Comparison of ENCODE assay signal across 16 mouse cellular contexts in genomic region chr15:32718964-32719311, GRCm38 (mm10).
DNase-seq lines count a peak whose midpoint lies in the region; ATAC-seq and TF ChIP-seq lines count a peak whose summit lies in the region.
"Had no signal": no experiment of that assay in that cellular context is flagged by ENCODE, and none has a peak within 500 bp of the region (broad histone marks: within the 10 kb centered on the region; RNA-seq: fewer than 3 reads in every experiment).

No protein-coding gene starts in this region.

- 97% methylated on average over 1 of the region's 1 CpGs for WGBS in hindbrain, embryonic 15.5 days
- WGBS in hindbrain, embryonic 14.5 days = 94% methylated on average over 1 of the region's 1 CpGs
- 94% methylated on average over 1 of the region's 1 CpGs for WGBS in neural tube, embryonic 12.5 days
- whole genome bisulfite sequencing in neural tube, embryonic 15.5 days = 94% methylated on average over 1 of the region's 1 CpGs
- 92% methylated on average over 1 of the region's 1 CpGs for WGBS in forebrain, postnatal 0 days

- no peak overlapping the region for H3K4me2 ChIP-seq in hindbrain, embryonic 15.5 days
- H3K4me2 ChIP-seq in hindbrain, embryonic 14.5 days (replicated peaks) = no peak overlapping the region
- no peak overlapping the region for H3K4me2 ChIP-seq in neural tube, embryonic 12.5 days (replicated peaks)
- H3K4me2 ChIP-seq in neural tube, embryonic 15.5 days = no peak overlapping the region
- no peak overlapping the region for H3K4me2 ChIP-seq in forebrain, postnatal 0 days (ENCODE audit: low read depth)
- H3K4me2 ChIP-seq: heart, embryonic 15.5 days; limb, embryonic 12.5 days; liver, embryonic 15.5 days; lung, embryonic 15.5 days had no signal

- 0 out of 2 replicates have a peak, but pooled peaks have one; percentile 34 for ATAC-seq in hindbrain, embryonic 15.5 days (ENCODE audit: low FRiP score, low read depth)
- ATAC-seq in hindbrain, embryonic 14.5 days (ENCODE audit: low FRiP score) = no peak
- peak; percentile 66 for ATAC-seq in neural tube, embryonic 12.5 days (ENCODE audit: low FRiP score, low read depth)
- no peak for ATAC-seq in neural tube, embryonic 15.5 days (ENCODE audit: low FRiP score)
- peak; percentile 14; the same call in 1 of the 2 replicates for ATAC-seq in forebrain, postnatal 0 days
- ATAC-seq: activated CD4-positive, CD25-positive, alpha-beta regulatory T cell, adult 4 months; intestine, postnatal 0 days had no signal

- no peaks in the 10 kb centered on the region for H3K27me3 ChIP-seq in hindbrain, embryonic 15.5 days
- H3K27me3 ChIP-seq in hindbrain, embryonic 14.5 days (ENCODE audit: control insufficient read depth, insufficient read depth, low read length) = no peaks in the 10 kb centered on the region
- H3K27me3 ChIP-seq in neural tube, embryonic 12.5 days (replicated peaks) = no peaks in the 10 kb centered on the region
- H3K27me3 ChIP-seq in neural tube, embryonic 15.5 days (replicated peaks) = no peaks in the 10 kb centered on the region
- no peaks in the 10 kb centered on the region for H3K27me3 ChIP-seq in forebrain, postnatal 0 days (ENCODE audit: insufficient read depth, low read length)
- H3K27me3 ChIP-seq: heart, embryonic 15.5 days; limb, embryonic 12.5 days; liver, embryonic 15.5 days; lung, embryonic 15.5 days had no signal

- no peak overlapping the region for H3K9ac ChIP-seq in hindbrain, embryonic 15.5 days
- H3K9ac ChIP-seq in hindbrain, embryonic 14.5 days = no peak overlapping the region
- no peak overlapping the region for H3K9ac ChIP-seq in neural tube, embryonic 12.5 days
- H3K9ac ChIP-seq in neural tube, embryonic 15.5 days (replicated peaks) = no peak overlapping the region
- no peak overlapping the region for H3K9ac ChIP-seq in forebrain, postnatal 0 days
- H3K9ac ChIP-seq: heart, embryonic 15.5 days; limb, embryonic 12.5 days; liver, embryonic 15.5 days; lung, embryonic 15.5 days had no signal

- H3K36me3 ChIP-seq in hindbrain, embryonic 15.5 days = no peaks in the 10 kb centered on the region
- no peaks in the 10 kb centered on the region for H3K36me3 ChIP-seq in hindbrain, embryonic 14.5 days (replicated peaks; ENCODE audit: control insufficient read depth, insufficient read depth)
- no peaks in the 10 kb centered on the region for H3K36me3 ChIP-seq in neural tube, embryonic 12.5 days
- no peaks in the 10 kb centered on the region for H3K36me3 ChIP-seq in neural tube, embryonic 15.5 days
- no peaks in the 10 kb centered on the region for H3K36me3 ChIP-seq in forebrain, postnatal 0 days (ENCODE audit: insufficient read depth)
- H3K36me3 ChIP-seq: heart, embryonic 10.5 days; heart, embryonic 15.5 days; limb, embryonic 12.5 days; liver, embryonic 15.5 days; lung, embryonic 15.5 days had no signal

- H3K27ac ChIP-seq in hindbrain, embryonic 15.5 days (replicated peaks) = no peak overlapping the region
- no peak overlapping the region for H3K27ac ChIP-seq in hindbrain, embryonic 14.5 days
- no peak overlapping the region for H3K27ac ChIP-seq in neural tube, embryonic 12.5 days
- no peak overlapping the region for H3K27ac ChIP-seq in neural tube, embryonic 15.5 days (replicated peaks)
- H3K27ac ChIP-seq in forebrain, postnatal 0 days (ENCODE audit: low read depth, low read length) = no peak overlapping the region
- H3K27ac ChIP-seq: heart, embryonic 10.5 days; heart, embryonic 15.5 days; limb, embryonic 12.5 days; liver, embryonic 15.5 days; lung, embryonic 15.5 days had no signal

- H3K4me3 ChIP-seq in hindbrain, embryonic 15.5 days = no peak overlapping the region
- no peak overlapping the region for H3K4me3 ChIP-seq in hindbrain, embryonic 14.5 days (replicated peaks; ENCODE audit: low read length)
- no peak overlapping the region for H3K4me3 ChIP-seq in neural tube, embryonic 12.5 days
- H3K4me3 ChIP-seq in neural tube, embryonic 15.5 days (replicated peaks) = no peak overlapping the region
- H3K4me3 ChIP-seq in forebrain, postnatal 0 days (ENCODE audit: low read depth, low read length) = no peak overlapping the region
- H3K4me3 ChIP-seq: erythroblast, embryonic 14.5 days; heart, embryonic 10.5 days; heart, embryonic 15.5 days; limb, embryonic 12.5 days; liver, embryonic 15.5 days; lung, embryonic 15.5 days had no signal

- no peak for DNase-seq in hindbrain, embryonic 14.5 days (ENCODE audit: low spot score)
- no peak for DNase-seq in forebrain, postnatal 0 days
- DNase-seq in urinary bladder, postnatal 25 days (ENCODE audit: low spot score) = no peak
- DNase-seq in layer of hippocampus, adult 18-20 months (ENCODE audit: low spot score in 2 of 2) = no peak
- DNase-seq: thymus, adult 2 months had no signal

- no peaks in the 10 kb centered on the region for H3K9me3 ChIP-seq in hindbrain, embryonic 15.5 days
- H3K9me3 ChIP-seq in hindbrain, embryonic 14.5 days (ENCODE audit: control insufficient read depth, low read length) = no peaks in the 10 kb centered on the region
- no peaks in the 10 kb centered on the region for H3K9me3 ChIP-seq in neural tube, embryonic 12.5 days
- no peaks in the 10 kb centered on the region for H3K9me3 ChIP-seq in neural tube, embryonic 15.5 days (replicated peaks)
- no peaks in the 10 kb centered on the region for H3K9me3 ChIP-seq in forebrain, postnatal 0 days (ENCODE audit: low read length)
- H3K9me3 ChIP-seq: heart, embryonic 10.5 days; heart, embryonic 15.5 days; limb, embryonic 12.5 days; liver, embryonic 15.5 days; lung, embryonic 15.5 days had no signal

- H3K4me1 ChIP-seq in hindbrain, embryonic 15.5 days (replicated peaks) = no peaks in the 10 kb centered on the region
- no peaks in the 10 kb centered on the region for H3K4me1 ChIP-seq in hindbrain, embryonic 14.5 days (replicated peaks; ENCODE audit: control insufficient read depth, insufficient read depth, low read length)
- H3K4me1 ChIP-seq in neural tube, embryonic 12.5 days = no peaks in the 10 kb centered on the region
- no peaks in the 10 kb centered on the region for H3K4me1 ChIP-seq in neural tube, embryonic 15.5 days
- no peaks in the 10 kb centered on the region for H3K4me1 ChIP-seq in forebrain, postnatal 0 days (ENCODE audit: insufficient read depth)
- H3K4me1 ChIP-seq: heart, embryonic 10.5 days; heart, embryonic 15.5 days; limb, embryonic 12.5 days; liver, embryonic 15.5 days; lung, embryonic 15.5 days had no signal

- TF ChIP-seq CTCF in forebrain, postnatal 0 days (IDR thresholded peaks at IDR 0.05; ENCODE audit: low read depth) = no peak

Comparison
In these comparisons a context has a peak if more than half of its experiments do, and no peak if none do; other contexts are left out.
1. ATAC-seq: peak in hindbrain, embryonic 15.5 days (single experiment), neural tube, embryonic 12.5 days (single experiment) and forebrain, postnatal 0 days (single experiment); none in hindbrain, embryonic 14.5 days (single experiment) and neural tube, embryonic 15.5 days (single experiment).